Comparison of ENCODE assay signal across 9 mouse cellular contexts in the genomic region with DNA sequence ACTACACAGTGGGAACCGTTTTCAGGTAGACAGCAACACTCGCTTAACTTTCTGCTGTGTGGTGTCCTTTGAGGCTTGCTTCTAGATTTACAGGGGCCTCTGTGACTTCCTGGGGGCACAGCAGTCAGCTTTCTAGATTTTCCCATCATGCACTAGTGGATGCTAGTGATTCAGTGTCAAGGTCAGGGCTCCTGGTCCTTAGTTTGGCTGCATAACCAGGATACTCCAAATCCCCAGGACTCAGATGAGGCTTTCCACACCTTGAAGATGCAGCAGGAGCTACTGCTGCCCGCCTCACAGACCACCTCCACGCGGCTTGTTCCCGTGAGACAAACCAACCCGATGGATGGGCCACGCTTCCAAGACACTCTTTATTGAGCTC. TPM values are rescaled to one million over a fixed set of nuclear protein-coding genes. Genes with fewer than 3 reads are reported as not detected.
DNase-seq lines count a peak whose midpoint lies in the region; ATAC-seq and TF ChIP-seq lines count a peak whose summit lies in the region.
"Had no signal": no experiment of that assay in that cellular context is flagged by ENCODE, and none has a peak within 500 bp of the region (broad histone marks: within the 10 kb centered on the region; RNA-seq: fewer than 3 reads in every experiment).

No protein-coding gene starts in this region.

- no peak overlapping the region for H3K9ac ChIP-seq in kidney, embryonic 15.5 days
- H3K9ac ChIP-seq in kidney, embryonic 14.5 days (ENCODE audit: low read depth, low read length), result no peak overlapping the region
- no peak overlapping the region for H3K9ac ChIP-seq in forebrain, postnatal 0 days
- no peak overlapping the region for H3K9ac ChIP-seq in midbrain, embryonic 13.5 days (replicated peaks)

- no peaks in the 10 kb centered on the region for H3K27me3 ChIP-seq in kidney, embryonic 15.5 days
- H3K27me3 ChIP-seq in kidney, embryonic 14.5 days (ENCODE audit: control insufficient read depth, insufficient read depth, low read length), result no peaks in the 10 kb centered on the region
- no peaks in the 10 kb centered on the region for H3K27me3 ChIP-seq in forebrain, postnatal 0 days (ENCODE audit: insufficient read depth, low read length)
- no peaks in the 10 kb centered on the region for H3K27me3 ChIP-seq in midbrain, embryonic 13.5 days

- no peak for TF ChIP-seq CTCF in forebrain, postnatal 0 days (IDR thresholded peaks at IDR 0.05; ENCODE audit: low read depth)

- ATAC-seq in kidney, embryonic 15.5 days (replicated peaks; ENCODE audit: low FRiP score), result no peak
- no peak for ATAC-seq in kidney, embryonic 14.5 days (ENCODE audit: low FRiP score, low TSS enrichment)
- 0 out of 2 replicates have a peak, but pooled peaks have one; percentile 5 for ATAC-seq in forebrain, postnatal 0 days
- 0 out of 2 replicates have a peak, but pooled peaks have one; percentile 21 for ATAC-seq in midbrain, embryonic 13.5 days
- ATAC-seq in megakaryocyte-erythroid progenitor cell, adult 5-6 weeks (replicated peaks; ENCODE audit: low FRiP score, low TSS enrichment, poor library complexity, severe bottlenecking), result no peak

- no peaks in the 10 kb centered on the region for H3K36me3 ChIP-seq in kidney, embryonic 15.5 days
- H3K36me3 ChIP-seq in kidney, embryonic 14.5 days (ENCODE audit: control insufficient read depth, insufficient read depth, low read length), result no peaks in the 10 kb centered on the region
- no peaks in the 10 kb centered on the region for H3K36me3 ChIP-seq in forebrain, postnatal 0 days (ENCODE audit: insufficient read depth)
- no peaks in the 10 kb centered on the region for H3K36me3 ChIP-seq in midbrain, embryonic 13.5 days

- WGBS in kidney, embryonic 15.5 days, result 66% methylated on average over 8 of the region's 8 CpGs
- 71% methylated on average over 8 of the region's 8 CpGs for WGBS in kidney, embryonic 14.5 days
- WGBS in forebrain, postnatal 0 days, result 68% methylated on average over 8 of the region's 8 CpGs
- 60% methylated on average over 8 of the region's 8 CpGs for WGBS in midbrain, embryonic 13.5 days

- 0 out of 2 replicates have a peak overlapping the region, but pooled peaks have one; percentile 8 for H3K4me2 ChIP-seq in kidney, embryonic 15.5 days
- H3K4me2 ChIP-seq in kidney, embryonic 14.5 days (replicated peaks; ENCODE audit: low read depth, low read length), result no peak overlapping the region
- H3K4me2 ChIP-seq in forebrain, postnatal 0 days (ENCODE audit: low read depth), result peak overlapping the region; percentile 6; the same call in 1 of the 2 replicates
- H3K4me2 ChIP-seq in midbrain, embryonic 13.5 days (replicated peaks), result peak overlapping the region; percentile 44

- no peak overlapping the region for H3K4me3 ChIP-seq in kidney, embryonic 15.5 days (replicated peaks)
- no peak overlapping the region for H3K4me3 ChIP-seq in kidney, embryonic 14.5 days (ENCODE audit: low read length)
- no peak overlapping the region for H3K4me3 ChIP-seq in forebrain, postnatal 0 days (ENCODE audit: low read depth, low read length)
- H3K4me3 ChIP-seq in midbrain, embryonic 13.5 days (replicated peaks), result no peak overlapping the region
- H3K4me3 ChIP-seq: erythroblast, embryonic 14.5 days had no signal

- peak; percentile 10 for DNase-seq in NIH3T3 (ENCODE audit: low read depth)
- no peak for DNase-seq in forebrain, postnatal 0 days
- no peak for DNase-seq in thymus, postnatal 14 days
- no peak for DNase-seq in gastrocnemius, adult 8-10 months (ENCODE audit: low spot score in 2 of 2)

- no peak overlapping the region for H3K27ac ChIP-seq in kidney, embryonic 15.5 days
- H3K27ac ChIP-seq in kidney, embryonic 14.5 days (ENCODE audit: low read depth, low read length), result no peak overlapping the region
- no peak overlapping the region for H3K27ac ChIP-seq in forebrain, postnatal 0 days (ENCODE audit: low read depth, low read length)
- H3K27ac ChIP-seq in midbrain, embryonic 13.5 days, result no peak overlapping the region

- H3K9me3 ChIP-seq in kidney, embryonic 15.5 days (replicated peaks), result no peaks in the 10 kb centered on the region
- H3K9me3 ChIP-seq in kidney, embryonic 14.5 days (ENCODE audit: control insufficient read depth, low read length), result no peaks in the 10 kb centered on the region
- no peaks in the 10 kb centered on the region for H3K9me3 ChIP-seq in forebrain, postnatal 0 days (ENCODE audit: low read length)
- H3K9me3 ChIP-seq in midbrain, embryonic 13.5 days, result no peaks in the 10 kb centered on the region

- peaks cover 37% of the 10 kb centered on the region for H3K4me1 ChIP-seq in kidney, embryonic 15.5 days
- H3K4me1 ChIP-seq in kidney, embryonic 14.5 days (ENCODE audit: control insufficient read depth, insufficient read depth, low read length), result no peaks in the 10 kb centered on the region
- no peaks in the 10 kb centered on the region for H3K4me1 ChIP-seq in forebrain, postnatal 0 days (ENCODE audit: insufficient read depth)
- peaks cover 5% of the 10 kb centered on the region for H3K4me1 ChIP-seq in midbrain, embryonic 13.5 days (replicated peaks)

RNA-seq across cellular contexts. Expression of a gene that starts 35.0 kb away (rescaled TPM):
- 74.8 and 78.9 TPM in 2 replicates for polyA plus RNA-seq in kidney, embryonic 15.5 days (2015; fragmentation: Nextera tagmentation; extraction: Ambion mirVana)
- polyA plus RNA-seq in kidney, embryonic 14.5 days (2014; fragmentation: Nextera tagmentation; extraction: Ambion mirVana), result 91.6 and 91.7 TPM in 2 replicates
- total RNA-seq in forebrain, postnatal 0 days (2014; rRNA removed), result 13.5 TPM in 2 replicates
- polyA plus RNA-seq in forebrain, postnatal 0 days (2015; fragmentation: Nextera tagmentation; extraction: Ambion mirVana), result 21.1 and 25.2 TPM in 2 replicates
- 32.3 and 34.3 TPM in 2 replicates for polyA plus RNA-seq in midbrain, embryonic 13.5 days (2015; fragmentation: Nextera tagmentation; extraction: Ambion mirVana)
- total RNA-seq in gastrocnemius, adult 8-10 months (2022), result under 1 TPM in 3 of 4 experiments, not detected in 1; 0.12 to 0.38 (median 0.29) TPM
- 79.5 and 94.4 TPM in 2 replicates for total RNA-seq in megakaryocyte-erythroid progenitor cell, adult 5-6 weeks (2014; fragmentation: Nextera tagmentation)
- total RNA-seq in megakaryocyte-erythroid progenitor cell, adult 5-6 weeks (2017), result 80.8 and 86.6 TPM in 2 replicates

Comparison
In these comparisons a context has a peak if more than half of its experiments do, and no peak if none do; other contexts are left out.
1. ATAC-seq: peak in forebrain, postnatal 0 days (single experiment) and midbrain, embryonic 13.5 days (single experiment); none in kidney, embryonic 15.5 days (single experiment), kidney, embryonic 14.5 days (single experiment) and megakaryocyte-erythroid progenitor cell, adult 5-6 weeks (single experiment).